Mouse (Mus musculus) T-helper 2 cell (primary cell): ENCODE measurements at regions not wholly inside any gene's neighbourhood (a gene's known extent, or its start where the extent isn't known, plus 50 kb on each side); places are given as distances from the start of the nearest gene placed in this dataset.
"Not testable (repeated sequence)": the region's sequence is repeated elsewhere in the genome, so short reads cannot be mapped to it uniquely, and the experiment has no call there.

Source experiments
- in situ Hi-C: fragments of 300-600 bp; cut with MboI, MseI; formaldehyde crosslinking; loops from one replicate; pipeline ENCODE4 v1.15.1; 2025; ENCODE audit warnings: high pct_unique_total_duplicates

DNA sequence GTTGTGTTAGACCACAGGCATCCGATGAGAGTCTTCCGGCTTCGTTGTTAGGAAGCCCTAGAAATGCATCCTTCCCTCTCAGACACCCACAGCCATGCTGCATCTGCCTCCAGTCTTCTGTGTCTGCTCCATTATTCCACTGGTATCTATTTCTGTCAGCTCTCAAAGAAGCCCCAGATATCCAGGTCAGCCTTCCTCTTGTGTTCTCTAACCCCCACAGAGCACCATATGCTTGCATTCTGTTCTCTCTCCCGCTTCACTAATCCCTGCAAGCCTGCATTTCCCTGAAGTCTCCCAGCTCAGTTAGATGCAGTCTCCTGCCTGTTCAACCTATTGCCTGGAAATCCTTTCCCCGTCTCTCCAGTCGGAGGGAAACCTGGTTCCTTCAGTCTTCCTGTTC, 53.6 kb upstream of the Wdfy3 start:
- in situ Hi-C loops: no loop called here

DNA sequence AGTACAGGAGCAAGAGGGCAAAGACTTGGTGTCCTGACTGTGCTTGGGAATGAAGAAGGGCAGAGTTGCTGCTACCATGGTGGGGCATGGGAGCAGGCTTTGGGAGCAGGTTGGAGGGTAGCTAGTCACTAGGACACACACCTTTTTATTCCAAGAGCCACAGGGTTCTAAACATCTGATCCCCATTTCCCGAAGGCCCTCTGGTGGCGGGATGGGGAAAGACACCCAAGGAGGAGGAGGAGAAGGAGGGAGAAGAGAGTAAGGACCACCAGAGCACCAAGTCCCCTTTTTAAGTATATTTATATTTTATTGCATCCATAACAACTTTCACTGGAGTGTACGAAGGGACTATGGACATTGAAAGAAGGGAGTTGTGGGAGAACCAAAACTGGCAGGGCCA, 57.0 kb upstream of the Wdfy3 start:
- in situ Hi-C loops: no loop called here

DNA sequence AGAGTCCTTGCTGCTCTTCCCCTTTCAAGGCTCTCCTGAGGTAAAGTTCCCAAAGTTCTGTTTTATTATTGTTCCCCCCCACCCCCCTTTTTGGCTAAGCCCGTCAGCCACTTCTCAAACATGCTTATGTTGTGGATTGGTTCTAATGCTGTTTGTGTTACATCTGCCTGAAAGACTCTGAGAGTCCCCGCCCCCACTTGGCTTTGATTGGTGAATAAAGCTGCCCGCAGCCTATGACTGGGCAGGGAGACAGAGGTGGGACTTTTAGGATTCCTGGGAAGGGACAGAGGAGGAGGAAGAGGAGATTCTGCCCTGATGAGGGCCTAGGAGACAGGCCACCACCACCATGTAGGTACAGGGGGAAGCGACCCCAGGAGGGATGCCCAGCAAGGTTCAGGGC, 78.3 kb upstream of the Wdfy3 start:
- in situ Hi-C loops: no loop called here

DNA sequence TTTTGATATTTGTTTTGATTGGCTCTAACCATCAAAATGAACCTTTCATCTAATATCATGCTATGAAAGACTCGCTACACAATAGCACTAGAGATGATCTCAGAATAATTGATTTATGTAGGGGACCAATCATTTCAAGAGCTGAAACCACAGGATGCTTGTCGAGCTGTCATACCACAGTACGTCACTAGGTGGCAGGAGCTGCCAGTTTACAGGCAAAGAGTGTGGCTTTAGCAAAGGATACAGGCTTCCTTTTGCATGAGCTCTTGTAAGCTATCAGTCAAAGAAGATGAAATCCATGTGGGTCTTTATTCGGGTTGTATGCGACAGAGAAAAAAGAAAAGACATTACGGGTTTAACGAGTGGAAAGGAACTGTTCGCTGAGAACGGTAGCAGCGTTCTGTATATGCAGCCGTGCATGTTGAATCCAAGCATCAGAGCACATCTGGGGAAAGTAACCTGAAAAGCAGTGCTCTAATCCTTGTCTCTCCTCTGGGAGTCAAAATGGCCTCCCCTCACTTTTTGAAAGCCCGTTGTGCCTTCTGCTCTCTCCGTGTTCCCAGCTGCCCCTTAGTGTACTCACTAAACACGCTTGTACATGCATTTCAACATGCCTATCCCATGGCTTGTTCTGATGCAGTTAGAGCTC, 79.9 kb upstream of the Wdfy3 start:
- in situ Hi-C loops: no loop called here

GRCm38 (mm10) chr5:102159621-102160020, 89.9 kb upstream of the Wdfy3 start:
- in situ Hi-C loops: no loop called here

DNA sequence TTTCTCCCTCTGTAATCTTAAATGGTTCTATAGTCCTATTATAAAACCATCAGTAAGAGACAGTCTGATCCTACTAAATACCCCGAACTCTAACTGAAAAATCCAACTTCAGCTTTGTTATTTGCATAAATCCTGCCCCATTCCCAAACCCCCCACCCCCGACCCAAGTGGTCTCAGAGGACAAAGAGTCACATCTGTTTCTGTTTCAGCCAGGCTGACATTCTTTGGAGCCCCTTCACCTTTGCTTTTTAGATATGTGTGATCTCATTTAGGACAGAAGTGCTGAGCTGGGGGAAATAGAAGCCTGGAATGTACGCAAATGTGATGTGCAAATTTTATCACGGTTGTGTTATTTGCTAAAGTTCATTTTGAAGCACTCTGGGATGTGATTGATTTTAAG, 98.3 kb upstream of the Wdfy3 start:
- in situ Hi-C loops: no loop called here

- in situ Hi-C loops: no loop called here
Observed at GRCm38 (mm10) chr5:102171808-102172207, 102.1 kb upstream of the Wdfy3 start.

DNA sequence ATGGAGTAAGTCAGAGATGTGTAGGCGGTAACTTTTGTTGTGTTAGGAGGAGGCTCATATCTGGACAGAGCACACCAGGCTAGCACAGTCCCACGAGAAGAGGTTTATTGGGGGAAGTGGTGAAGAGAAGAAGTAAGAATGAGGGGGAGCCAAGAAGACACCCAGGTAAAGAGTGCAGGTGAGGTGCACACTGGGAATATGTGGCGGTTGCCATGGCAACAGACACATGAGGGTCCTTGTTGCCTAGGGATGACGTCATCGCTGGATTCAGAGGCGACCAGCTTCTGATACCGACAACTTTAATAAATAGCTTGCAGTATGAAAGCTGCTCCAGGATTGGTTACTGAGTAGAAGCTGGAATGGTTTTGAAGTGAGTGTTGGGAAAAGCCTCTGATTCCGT, 110.5 kb upstream of the Wdfy3 start:
- in situ Hi-C loops: no loop called here

GRCm38 (mm10) chr5:102188951-102189350, 119.2 kb upstream of the Wdfy3 start:
- in situ Hi-C loops: not testable (repeated sequence)

GRCm38 (mm10) chr5:102206456-102206855, 136.7 kb upstream of the Wdfy3 start:
- in situ Hi-C loops: loop anchor here (25.0 kb wide), 1 partner anchor 481 kb away; no protein-coding TSS in a partner anchor

GRCm38 (mm10) chr5:102206953-102207352, 137.2 kb upstream of the Wdfy3 start:
- in situ Hi-C loops: loop anchor here (25.0 kb wide), 1 partner anchor 480 kb away; no protein-coding TSS in a partner anchor

GRCm38 (mm10) chr5:102213145-102213544, 143.4 kb upstream of the Wdfy3 start:
- in situ Hi-C loops: loop anchor here (25.0 kb wide), 1 partner anchor 474 kb away; no protein-coding TSS in a partner anchor

DNA sequence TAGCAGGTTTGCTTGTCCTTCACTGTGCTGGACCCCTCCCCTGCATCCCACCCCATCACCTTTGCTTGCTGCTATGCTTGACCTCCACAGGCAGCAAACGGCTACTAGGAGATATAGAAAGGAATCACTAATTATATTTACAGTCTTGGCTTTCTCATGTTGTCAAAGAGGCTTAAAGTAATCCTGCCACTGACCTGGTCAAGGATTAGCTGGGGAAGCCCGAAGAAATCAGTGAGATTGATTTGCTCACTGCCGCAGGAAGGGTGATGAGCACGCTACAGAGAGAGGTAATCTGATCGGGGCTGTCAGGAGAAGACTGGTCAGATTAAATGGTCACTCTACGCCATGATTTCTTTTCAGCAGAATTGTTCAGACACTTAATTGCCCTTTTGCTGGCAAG, 157.4 kb upstream of the Wdfy3 start:
- in situ Hi-C loops: no loop called here

GRCm38 (mm10) chr5:102242614-102243013, 172.9 kb upstream of the Wdfy3 start:
- in situ Hi-C loops: no loop called here

DNA sequence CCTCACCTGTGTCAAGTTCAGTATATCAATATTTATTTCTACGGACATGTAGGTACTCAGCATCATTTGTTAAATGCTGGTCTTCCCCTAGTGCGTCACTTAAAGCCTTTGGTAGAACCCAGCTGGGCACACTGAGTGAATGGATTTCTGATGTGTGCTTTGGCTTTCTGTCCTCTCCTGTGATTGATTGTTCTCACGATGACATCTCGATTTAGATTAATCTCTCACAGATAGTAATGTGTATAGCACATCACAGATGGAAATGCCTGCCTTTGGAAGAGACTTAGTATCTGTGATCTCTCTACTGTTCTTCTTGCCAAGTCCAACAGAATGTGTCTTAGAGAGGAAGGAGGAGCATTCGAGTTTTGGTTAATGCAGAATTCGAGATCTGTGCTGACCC, 175.0 kb upstream of the Wdfy3 start:
- in situ Hi-C loops: no loop called here

- in situ Hi-C loops: no loop called here
Observed at GRCm38 (mm10) chr5:102248747-102249146, 179.0 kb upstream of the Wdfy3 start.

- in situ Hi-C loops: no loop called here
Observed at GRCm38 (mm10) chr5:102251076-102251475, 181.4 kb upstream of the Wdfy3 start.

- in situ Hi-C loops: no loop called here
Observed at GRCm38 (mm10) chr5:102253786-102254185, 184.1 kb upstream of the Wdfy3 start.

DNA sequence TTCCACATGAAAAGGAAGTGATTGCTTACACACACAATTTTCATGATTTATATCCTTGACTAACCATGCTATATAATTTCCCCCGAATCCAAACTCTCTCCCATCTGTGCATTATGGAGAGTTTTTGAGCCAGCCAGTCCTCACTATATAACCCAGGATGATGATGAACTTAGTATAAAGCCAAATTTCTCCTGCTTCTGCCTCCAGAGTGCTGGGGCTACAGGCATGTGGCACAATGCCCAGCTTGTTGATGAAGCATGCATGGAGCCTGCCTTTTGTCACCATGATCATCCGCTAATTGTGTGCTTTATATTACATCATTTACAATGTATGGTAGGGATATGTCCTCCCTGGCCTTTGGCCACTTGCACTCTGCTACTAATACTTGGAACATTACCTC, 187.4 kb upstream of the Wdfy3 start:
- in situ Hi-C loops: no loop called here

DNA sequence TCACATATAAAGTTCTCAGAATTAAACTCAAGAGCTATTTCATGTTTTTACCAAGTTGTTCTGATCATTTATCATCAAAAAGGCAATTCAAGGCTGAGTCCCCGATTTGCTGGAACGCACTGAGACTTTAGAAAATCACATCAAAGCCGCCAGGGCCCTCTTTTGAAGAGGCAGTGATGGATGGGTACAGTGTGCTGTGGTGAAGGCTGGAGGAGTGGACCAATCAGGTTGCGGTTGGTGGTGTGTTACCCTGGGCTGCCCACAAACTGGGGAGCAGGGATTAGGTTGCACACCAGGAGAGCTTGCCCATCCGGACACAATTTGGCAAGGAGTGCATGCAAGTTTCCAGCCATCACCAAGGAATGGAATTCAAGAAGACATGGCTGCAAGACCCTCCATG, 191.9 kb upstream of the Wdfy3 start:
- in situ Hi-C loops: no loop called here

- in situ Hi-C loops: no loop called here
Observed at GRCm38 (mm10) chr5:102266451-102266850, 196.7 kb upstream of the Wdfy3 start.

GRCm38 (mm10) chr5:102267150-102267549, 197.4 kb upstream of the Wdfy3 start:
- in situ Hi-C loops: no loop called here

DNA sequence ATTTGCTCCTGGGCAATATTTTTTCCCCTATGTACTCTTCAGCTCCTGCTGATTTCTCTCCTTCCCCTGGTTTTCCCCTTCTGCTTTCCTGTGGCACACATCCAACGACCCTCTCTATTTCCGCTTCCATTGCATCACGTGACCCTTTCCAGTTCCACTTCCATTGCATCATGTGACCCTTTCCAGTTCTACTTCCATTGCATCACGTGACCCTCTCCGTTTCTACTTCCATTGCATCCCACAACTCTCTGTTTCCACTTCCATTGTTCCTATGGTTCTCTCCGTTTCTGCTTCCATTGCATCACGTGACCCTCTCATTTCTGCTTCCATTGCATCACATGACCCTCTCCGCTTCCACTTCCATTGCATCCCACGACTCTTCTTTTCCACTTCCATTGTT, 199.5 kb upstream of the Wdfy3 start:
- in situ Hi-C loops: no loop called here

DNA sequence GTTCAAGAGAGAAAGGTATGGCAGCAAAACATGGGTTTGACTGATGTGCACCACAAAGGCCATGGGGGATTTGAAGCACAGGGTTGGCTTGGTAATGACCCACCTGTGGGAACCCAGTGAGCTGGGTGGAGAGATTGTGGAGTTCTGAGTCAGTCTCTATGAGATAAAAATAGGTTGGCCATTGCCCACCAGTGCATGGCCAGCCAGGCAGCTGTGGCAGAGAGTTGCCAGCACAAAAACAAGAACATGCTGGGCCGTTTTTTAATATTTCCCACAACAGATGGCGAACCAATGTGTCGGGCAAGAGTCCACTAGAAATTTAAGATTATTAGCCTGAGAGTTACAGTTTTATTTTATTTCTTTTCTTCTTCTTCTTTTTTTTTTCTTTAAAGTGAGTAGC, 205.6 kb upstream of the Arhgap24 start:
- in situ Hi-C loops: no loop called here
